Mouse (Mus musculus) spleen, adult 12 weeks (tissue): ENCODE measurements around the gene Pigl.
"Not testable (repeated sequence)": the region's sequence is repeated elsewhere in the genome, so short reads cannot be mapped to it uniquely, and the experiment has no call there.

Experiments
- DNase-seq: peaks from one replicate; pipeline ENCODE4 v3.0.0; 2022; ENCODE audit warnings: low spot score

Pigl gene

GRCm38 (mm10) chr11:62458276-62458724 is at the start of gene Pigl, which contains the start of gene Ncor1:
Gene Pigl, plus strand, starts transcription at chr11:62458460.
Gene Ncor1, minus strand, starts transcription at chr11:62458541.
- DNase-seq: peak; percentile 73

GRCm38 (mm10) chr11:62408848-62409247 is 49.4 kb upstream of the Pigl start:
- no peak for DNase-seq

- DNase-seq: no peak
Measured at GRCm38 (mm10) chr11:62409611-62410010, 48.6 kb upstream of the Pigl start.

- DNase-seq: no peak
Measured at GRCm38 (mm10) chr11:62415026-62415425, 43.2 kb upstream of the Pigl start.

GRCm38 (mm10) chr11:62424525-62424924 is 33.7 kb upstream of the Pigl start:
- no peak for DNase-seq

- no peak for DNase-seq
Measured at GRCm38 (mm10) chr11:62426266-62426665, 32.0 kb upstream of the Pigl start.

GRCm38 (mm10) chr11:62427105-62427504 is 31.2 kb upstream of the Pigl start:
- DNase-seq: peak; percentile 7

- no peak for DNase-seq
Measured at GRCm38 (mm10) chr11:62432211-62432610, 26.0 kb upstream of the Pigl start.

GRCm38 (mm10) chr11:62440670-62441315 is 17.5 kb upstream of the Pigl start:
- DNase-seq: no peak

- DNase-seq: no peak
Measured at GRCm38 (mm10) chr11:62445799-62446198, 12.5 kb upstream of the Pigl start.

GRCm38 (mm10) chr11:62448971-62449370 is 9.3 kb upstream of the Pigl start:
- no peak for DNase-seq

- DNase-seq: no peak
Measured at GRCm38 (mm10) chr11:62455193-62455592, 3.1 kb upstream of the Pigl start.

GRCm38 (mm10) chr11:62456021-62456482 is 2.2 kb upstream of the Pigl start:
- DNase-seq: no peak

- peak; percentile 33 for DNase-seq
Measured at GRCm38 (mm10) chr11:62456483-62457172, 1.6 kb upstream of the Pigl start.

GRCm38 (mm10) chr11:62457241-62457890 is 894 bp upstream of the Pigl start:
- DNase-seq: peak; percentile 85

GRCm38 (mm10) chr11:62457891-62458270 is 379 bp upstream of the Pigl start:
- DNase-seq: no peak

- no peak for DNase-seq
Measured at GRCm38 (mm10) chr11:62458780-62459179, 520 bp downstream of the Pigl start.

GRCm38 (mm10) chr11:62462529-62462928 is 4.3 kb downstream of the Pigl start:
- not testable (repeated sequence) for DNase-seq

- no peak for DNase-seq
Measured at GRCm38 (mm10) chr11:62463225-62463915, 5.1 kb downstream of the Pigl start.

- DNase-seq: no peak
Measured at GRCm38 (mm10) chr11:62464696-62465095, 6.4 kb downstream of the Pigl start.

GRCm38 (mm10) chr11:62465849-62466248 is 7.6 kb downstream of the Pigl start:
- DNase-seq: no peak

- peak; percentile 6 for DNase-seq
Measured at GRCm38 (mm10) chr11:62466546-62466945, 8.3 kb downstream of the Pigl start.
